ENCODE assay signal across 18 mouse cellular contexts in genomic region chr8:106626096-106626865, GRCm38 (mm10). TPM values are rescaled to one million over a fixed set of nuclear protein-coding genes. Genes with fewer than 3 reads are reported as not detected.
"Had no signal": no experiment of that assay in that cellular context is flagged by ENCODE, and none has a peak within 500 bp of the region (broad histone marks: within the 10 kb centered on the region; RNA-seq: fewer than 3 reads in every experiment).

No protein-coding gene starts in this region.

- H3K4me1 ChIP-seq: neural tube, embryonic 13.5 days had no signal

- H3K4me3 ChIP-seq: intestine, embryonic 15.5 days; layer of hippocampus, adult 2 months; limb, embryonic 13.5 days; midbrain, embryonic 12.5 days; neural tube, embryonic 13.5 days had no signal

- H3K27ac ChIP-seq: intestine, embryonic 15.5 days; layer of hippocampus, adult 2 months; limb, embryonic 13.5 days; liver, embryonic 14.5 days; midbrain, embryonic 12.5 days; neural tube, embryonic 13.5 days had no signal

- ATAC-seq: intestine, embryonic 15.5 days; midbrain, embryonic 16.5 days had no signal

- H3K9me3 ChIP-seq: intestine, embryonic 15.5 days; limb, embryonic 13.5 days; midbrain, embryonic 12.5 days; neural tube, embryonic 13.5 days had no signal

- H3K27me3 ChIP-seq: intestine, embryonic 15.5 days; limb, embryonic 13.5 days; midbrain, embryonic 12.5 days; neural tube, embryonic 13.5 days had no signal

- H3K4me2 ChIP-seq: intestine, embryonic 15.5 days; limb, embryonic 13.5 days; midbrain, embryonic 12.5 days; neural tube, embryonic 13.5 days had no signal

- H3K36me3 ChIP-seq: intestine, embryonic 15.5 days; limb, embryonic 13.5 days; midbrain, embryonic 12.5 days; neural tube, embryonic 13.5 days had no signal

- DNase-seq: kidney, adult 18-20 months; kidney, postnatal 10 days; kidney, postnatal 4 days; left cerebral cortex, postnatal 4 days; lung, adult 18-20 months; lung, postnatal 4 days; right cerebral cortex, adult 18-20 months; right cerebral cortex, postnatal 25 days; thymus, adult 2 months; thymus, postnatal 25 days had no signal

- H3K9ac ChIP-seq: intestine, embryonic 15.5 days; limb, embryonic 13.5 days; liver, embryonic 14.5 days; midbrain, embryonic 12.5 days; neural tube, embryonic 13.5 days had no signal

RNA-seq across cellular contexts. Expression of gene Cdh1, which starts 23.1 kb away (rescaled TPM):
- total RNA-seq: megakaryocyte-erythroid progenitor cell, adult 5-6 weeks had no signal
